Mouse (Mus musculus) cerebellum, postnatal 14 days (tissue): ENCODE data around the gene Herc3.
"Not testable (repeated sequence)": the region's sequence is repeated elsewhere in the genome, so short reads cannot be mapped to it uniquely, and the experiment has no call there.

Source experiments
- DNase-seq, 2 experiments: peaks; one replicate each; pipeline ENCODE4 v3.0.0; 2021; ENCODE audit warnings: mixed read lengths in 2 of 2

Herc3 gene

GRCm38 (mm10) chr6:58831232-58832009 lies at the start of gene Herc3:
Gene Herc3, plus strand, starts transcription at chr6:58831465.
- peak; percentile 92 for DNase-seq

GRCm38 (mm10) chr6:58801394-58801793 lies 29.9 kb upstream of the Herc3 start:
- DNase-seq, result no peak

GRCm38 (mm10) chr6:58814381-58814780 lies 16.9 kb upstream of the Herc3 start:
- no peak for DNase-seq

GRCm38 (mm10) chr6:58817037-58817436 lies 14.2 kb upstream of the Herc3 start:
- not testable (repeated sequence) for DNase-seq

GRCm38 (mm10) chr6:58825619-58826018 lies 5.6 kb upstream of the Herc3 start:
- no peak for DNase-seq

DNA sequence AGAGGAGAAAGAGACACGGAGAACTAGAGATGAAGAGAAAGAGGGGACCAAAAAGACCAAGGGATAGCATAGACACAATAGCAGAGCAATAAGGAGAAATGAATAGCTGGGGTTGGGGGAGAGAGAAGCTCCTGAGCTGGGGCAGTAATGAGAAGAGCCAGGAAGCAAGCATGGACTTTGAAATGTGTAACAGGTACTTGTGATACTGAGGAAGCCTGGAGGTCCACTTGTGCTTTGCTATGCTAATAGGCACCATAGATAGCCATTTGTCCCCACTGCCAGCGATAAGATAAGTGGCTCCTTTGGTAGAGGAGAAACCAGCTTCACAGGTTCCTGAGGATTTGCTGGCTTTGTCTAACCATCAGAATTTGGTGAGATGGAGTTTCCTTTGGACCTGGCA lies 5.2 kb upstream of the Herc3 start:
- DNase-seq, result no peak

DNA sequence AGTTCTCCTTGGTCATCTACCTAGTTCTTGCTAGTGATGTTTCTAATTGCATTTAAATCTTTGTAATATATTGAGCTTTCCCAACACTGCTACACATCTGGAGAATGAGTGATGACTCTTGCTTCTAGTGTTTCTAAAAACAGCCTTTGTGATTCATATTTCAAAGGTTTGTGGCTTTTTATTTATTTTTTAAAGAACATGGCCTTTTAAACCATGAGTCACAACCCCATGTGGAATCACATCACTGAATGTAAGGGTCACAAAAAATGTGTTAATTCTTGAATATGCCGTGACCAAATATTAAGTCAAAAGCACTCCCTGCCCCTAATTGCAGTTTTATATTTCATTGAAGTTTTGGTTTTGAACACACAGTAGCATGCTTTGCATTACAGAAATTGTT lies 2.7 kb upstream of the Herc3 start:
- DNase-seq, result no peak

- DNase-seq, result no peak
Observed at GRCm38 (mm10) chr6:58830840-58831231, 429 bp upstream of the Herc3 start.

GRCm38 (mm10) chr6:58832591-58833018 lies 1.3 kb downstream of the Herc3 start:
- no peak for DNase-seq

GRCm38 (mm10) chr6:58834470-58834869 lies 3.2 kb downstream of the Herc3 start:
- no peak for DNase-seq

GRCm38 (mm10) chr6:58835591-58835990 lies 4.3 kb downstream of the Herc3 start:
- no peak for DNase-seq

DNA sequence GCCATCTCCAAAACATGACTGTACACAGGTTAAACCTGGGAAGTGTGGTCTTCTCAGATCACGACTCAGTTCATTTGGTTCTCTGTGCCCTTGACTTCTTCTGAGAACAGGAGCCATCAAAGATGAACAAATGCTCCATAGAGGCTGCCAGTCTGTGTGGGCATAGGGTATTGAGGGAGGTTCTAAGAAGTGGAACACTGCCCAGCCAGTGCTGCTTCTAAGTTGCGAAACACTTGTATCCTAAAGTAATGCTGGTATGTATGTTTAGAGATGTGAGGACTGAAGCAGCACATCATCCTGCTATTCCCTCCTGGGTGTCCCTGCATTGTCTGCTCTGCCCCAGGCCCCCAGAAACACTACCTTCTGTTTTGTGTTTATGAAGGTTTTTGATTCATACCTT lies 5.2 kb downstream of the Herc3 start:
- DNase-seq, result no peak

DNA sequence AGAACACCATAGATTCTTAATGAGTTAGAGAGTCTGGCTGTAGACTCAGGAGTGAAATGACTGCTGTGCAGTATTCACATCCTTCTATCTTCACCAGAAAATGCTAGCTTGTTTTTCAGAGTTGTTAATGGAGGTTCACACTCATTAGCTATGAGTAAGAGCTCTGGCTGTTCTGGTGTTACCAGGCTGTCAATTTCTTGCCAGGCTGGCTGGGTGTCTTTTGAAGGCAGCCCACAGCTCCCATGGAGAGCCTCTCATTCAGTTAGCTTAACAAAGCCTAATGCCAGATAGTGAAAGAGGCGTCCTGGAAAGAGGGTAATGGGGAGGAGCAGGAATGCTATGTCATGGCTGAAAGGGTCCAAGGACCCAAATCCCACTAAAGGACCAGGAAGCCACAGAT lies 6.7 kb downstream of the Herc3 start:
- DNase-seq, result peak; percentile 26 to 40

- DNase-seq, result no peak
Observed at GRCm38 (mm10) chr6:58841208-58841607, 9.9 kb downstream of the Herc3 start.

DNA sequence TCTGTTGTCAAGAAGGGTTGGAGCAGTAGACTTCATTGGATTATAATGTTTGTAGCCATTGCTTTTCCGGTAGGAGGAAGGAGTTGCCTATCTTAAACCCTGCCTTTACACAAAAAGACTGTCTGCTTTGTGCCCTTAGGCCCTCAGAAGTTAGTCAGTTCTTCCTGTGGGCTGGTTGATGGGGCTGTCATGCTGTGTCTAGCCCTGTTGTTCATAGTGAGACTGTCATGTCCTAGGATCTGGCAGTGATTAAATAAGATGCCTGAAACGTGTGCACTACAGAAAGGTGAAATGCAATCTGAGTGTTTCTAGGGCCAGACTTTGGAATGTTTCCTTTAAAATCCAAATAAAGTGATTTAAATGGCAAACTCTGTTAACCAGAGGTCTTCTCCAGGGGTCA lies 10.9 kb downstream of the Herc3 start:
- no peak for DNase-seq

- DNase-seq, result no peak
Observed at GRCm38 (mm10) chr6:58843580-58843979, 12.3 kb downstream of the Herc3 start.

GRCm38 (mm10) chr6:58844188-58844822 lies 13.0 kb downstream of the Herc3 start:
- DNase-seq, result no peak

- DNase-seq, result no peak
Observed at GRCm38 (mm10) chr6:58846850-58847692, 15.8 kb downstream of the Herc3 start.

- DNase-seq, result no peak
Observed at GRCm38 (mm10) chr6:58847836-58848235, 16.6 kb downstream of the Herc3 start.

GRCm38 (mm10) chr6:58849356-58849755 lies 18.1 kb downstream of the Herc3 start:
- no peak for DNase-seq

DNA sequence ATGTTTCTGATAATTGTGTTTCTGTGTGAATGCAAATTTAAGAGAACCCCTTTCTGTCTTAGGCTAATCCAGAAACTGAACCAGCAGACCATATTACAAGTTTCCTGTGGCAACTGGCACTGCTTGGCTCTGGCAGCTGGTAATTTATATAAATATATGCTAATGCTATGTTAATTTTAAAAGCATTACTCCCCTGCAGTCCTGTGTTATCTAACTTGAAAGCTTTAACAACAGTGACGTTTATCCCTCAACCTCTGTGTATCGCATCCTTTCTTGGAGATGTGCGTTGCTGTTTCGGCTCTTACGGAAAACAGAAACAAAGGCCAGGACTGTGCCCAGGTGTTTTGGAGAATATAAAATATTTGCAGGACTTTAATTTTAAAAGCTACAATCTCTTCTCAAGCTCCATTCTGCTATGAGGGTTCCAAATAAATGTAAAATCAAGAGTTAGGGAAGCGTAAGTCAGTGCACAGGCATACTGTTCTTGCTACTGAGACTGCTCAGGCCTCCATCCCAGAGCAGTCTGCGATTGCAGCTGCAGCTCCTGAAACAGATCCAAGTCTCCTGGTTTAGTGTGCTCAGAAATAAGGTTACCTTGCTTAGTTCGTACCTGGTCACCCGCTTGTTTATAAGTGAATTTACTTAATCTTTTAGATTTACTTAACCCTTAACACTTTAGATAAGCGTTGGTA lies 24.6 kb downstream of the Herc3 start:
- no peak for DNase-seq

- DNase-seq, result peak; percentile 46 to 57
Observed at GRCm38 (mm10) chr6:58856494-58856893, 25.2 kb downstream of the Herc3 start.

- DNase-seq, result no peak
Observed at GRCm38 (mm10) chr6:58859517-58859916, 28.3 kb downstream of the Herc3 start.
